Mouse (Mus musculus) thymus, adult 2 months (tissue): ENCODE data around the gene Olfr1416.

ENCODE experiments used
- CTCF ChIP-seq: fragments of 200-500 bp; IDR thresholded peaks from 2 replicates; pipeline ENCODE4 v1.5.1; 2012; ENCODE audit warnings: mild to moderate bottlenecking, control low read depth, low read length, moderate library complexity, borderline replicate concordance; ENCODE audit not compliant: control insufficient read depth, poor library complexity, insufficient read depth; ENCODE audit errors: extremely low read depth
- POLR2A ChIP-seq: fragments of 200-500 bp; IDR thresholded peaks from 2 replicates; pipeline ENCODE4 v1.6.1; 2012; ENCODE audit warnings: mild to moderate bottlenecking, low read length, control low read depth, moderate library complexity; ENCODE audit not compliant: control insufficient read depth, poor library complexity, insufficient read depth; ENCODE audit errors: extremely low read depth

DNA sequence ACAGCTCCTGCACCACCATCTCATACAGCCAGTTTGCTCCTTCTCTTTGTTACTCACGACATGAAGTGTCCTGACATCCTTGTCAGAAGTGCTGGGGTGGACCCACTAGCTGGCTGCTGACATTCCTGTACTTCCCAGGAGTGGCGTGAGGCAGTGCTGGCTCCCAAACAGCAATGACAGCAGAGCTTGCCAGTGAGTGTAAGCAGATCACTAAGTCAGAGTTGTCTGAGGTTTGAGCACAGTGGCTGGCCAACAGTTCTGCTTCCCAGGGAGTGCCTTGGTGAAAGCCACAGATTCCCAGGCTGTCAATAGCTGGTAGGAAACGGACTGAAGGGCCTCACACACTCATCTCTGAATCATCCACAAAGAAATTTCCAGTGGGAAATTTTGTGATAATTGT is 36.6 kb downstream of the Olfr1416 start:
- TF ChIP-seq POLR2A (no peak), CTCF (no peak)
